Mouse (Mus musculus) layer of hippocampus, adult 8-10 months (tissue): Measurements from ENCODE around the gene Vstm4. TPM values are rescaled to one million over a fixed set of nuclear protein-coding genes. Genes with fewer than 3 reads are reported as not detected.

ENCODE experiments used
- DNase-seq, 2 experiments: peaks; one replicate each; pipeline ENCODE4 v3.0.0; 2022; ENCODE audit warnings: low spot score in 2 of 2
- total RNA-seq, 4 experiments: library from RNA; stranded (reverse); gene quantifications; 2 replicates each; pipeline ENCODE4 v1.2.4; 2022

The Vstm4 gene
- 1 to 10 TPM; 3.1 to 4.6 (median 3.5) TPM for total RNA-seq

DNA sequence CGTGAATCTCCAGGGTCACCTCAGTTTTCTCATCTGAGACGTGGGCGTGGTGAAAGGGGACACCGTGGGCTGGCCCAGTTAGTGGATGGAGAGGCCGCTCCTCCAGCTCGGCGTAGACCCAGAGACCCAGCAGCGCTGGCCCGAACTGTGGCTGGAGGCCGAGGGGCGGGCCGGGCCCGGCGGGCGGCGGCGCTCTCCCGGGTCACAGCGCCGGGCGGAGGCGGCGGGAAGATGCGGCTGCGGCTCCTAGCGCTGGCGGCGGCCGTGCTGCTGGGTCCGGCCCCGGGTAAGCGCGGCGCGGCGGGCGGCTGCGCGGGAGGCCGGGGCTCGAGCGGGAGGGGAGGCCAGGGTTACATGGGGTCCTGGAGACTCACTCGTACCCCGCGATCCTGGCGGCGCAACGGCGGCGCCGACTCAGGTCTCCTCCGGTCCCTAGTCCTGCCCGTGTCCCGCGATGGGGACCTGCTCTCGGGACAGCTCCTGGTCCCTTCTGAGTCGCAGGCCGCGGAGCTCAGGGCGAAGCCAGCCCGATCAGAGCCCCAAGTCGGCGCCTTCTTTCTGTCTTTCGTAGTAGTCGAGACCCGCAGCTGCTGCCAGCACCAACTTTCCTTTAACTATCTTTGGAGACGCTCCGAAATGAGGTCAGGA lies at the start of gene Vstm4:
Gene Vstm4, plus strand, starts transcription at position 76 of the 648 bp plus-strand sequence.
- peak; percentile 10 to 23 for DNase-seq

DNA sequence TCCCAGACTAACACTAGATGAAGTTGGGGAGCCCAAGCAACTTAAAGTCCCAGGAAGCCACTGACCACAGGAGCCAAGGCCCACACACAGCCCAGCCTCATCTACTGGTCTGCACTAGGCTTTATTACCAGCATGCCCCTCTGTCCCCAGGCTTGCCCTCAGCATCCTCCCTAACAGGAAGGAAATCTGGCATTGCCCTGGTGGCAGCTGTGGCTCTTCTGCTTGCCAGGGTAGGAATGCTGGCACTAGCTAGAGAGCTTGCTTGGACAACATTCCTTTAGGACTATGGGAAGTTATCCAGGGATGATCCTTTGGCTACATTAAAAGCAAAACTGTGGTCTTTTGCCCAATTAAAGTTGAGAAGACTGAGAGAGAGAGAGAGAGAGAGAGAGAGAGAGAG lies 46.4 kb upstream of the Vstm4 start:
- DNase-seq = no peak

DNA sequence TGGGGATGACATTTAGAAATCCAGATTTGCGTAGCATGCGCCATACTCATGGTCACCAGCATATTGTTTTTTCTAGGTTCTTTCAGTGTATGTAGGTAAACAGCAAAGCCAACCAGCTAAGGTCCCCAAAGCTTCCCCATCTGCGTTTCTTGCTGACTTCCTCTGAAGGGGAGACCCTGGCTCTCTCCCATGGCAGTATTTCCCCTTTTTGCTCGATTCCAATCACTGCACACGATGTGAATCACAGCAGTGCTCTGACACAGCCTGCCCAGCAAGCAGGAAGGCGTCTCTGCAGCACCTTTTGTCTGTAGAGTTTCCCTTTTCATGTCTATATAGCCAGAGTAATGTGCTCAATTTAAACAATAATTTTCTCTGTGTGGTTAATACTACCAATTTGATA lies 44.1 kb upstream of the Vstm4 start:
- no peak for DNase-seq

DNA sequence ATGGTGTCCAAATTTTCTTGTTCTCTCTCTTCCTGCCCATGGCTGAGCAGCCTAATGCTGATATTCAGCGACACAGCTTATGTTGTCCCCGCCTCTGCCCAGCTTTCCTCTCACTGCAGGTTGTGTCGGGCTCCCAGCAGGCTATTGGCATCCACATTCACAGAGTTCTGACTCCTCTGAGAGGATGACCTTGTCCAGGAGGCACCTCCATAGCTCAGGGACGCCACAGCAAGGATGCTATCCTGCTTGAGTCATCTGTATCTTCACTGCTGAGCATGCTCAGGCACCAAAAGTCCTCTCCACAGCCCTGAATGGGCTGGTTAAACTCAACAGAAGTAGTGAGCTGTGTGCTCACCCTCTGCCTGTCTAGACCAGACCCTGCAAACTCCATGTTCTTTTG lies 41.6 kb upstream of the Vstm4 start:
- DNase-seq = no peak

DNA sequence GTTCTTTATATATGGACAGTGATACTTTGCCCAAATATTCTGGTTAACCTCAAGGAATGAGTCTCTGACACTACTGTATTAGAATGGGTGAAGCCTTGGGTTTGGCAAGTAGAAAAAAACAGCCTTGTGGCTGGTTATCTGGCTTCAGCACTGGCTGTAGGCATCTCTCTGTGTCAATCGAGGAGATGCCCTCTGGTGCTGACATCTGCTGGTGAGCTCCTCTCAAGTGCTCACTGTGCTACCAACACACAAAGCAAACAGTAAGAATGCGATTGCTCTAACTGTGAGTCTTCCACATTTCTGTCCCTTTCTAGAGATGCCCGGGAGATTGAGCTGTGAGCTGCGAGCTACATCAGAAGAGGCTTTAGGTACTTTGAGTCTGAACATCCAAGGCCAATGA lies 40.0 kb upstream of the Vstm4 start:
- DNase-seq = no peak

DNA sequence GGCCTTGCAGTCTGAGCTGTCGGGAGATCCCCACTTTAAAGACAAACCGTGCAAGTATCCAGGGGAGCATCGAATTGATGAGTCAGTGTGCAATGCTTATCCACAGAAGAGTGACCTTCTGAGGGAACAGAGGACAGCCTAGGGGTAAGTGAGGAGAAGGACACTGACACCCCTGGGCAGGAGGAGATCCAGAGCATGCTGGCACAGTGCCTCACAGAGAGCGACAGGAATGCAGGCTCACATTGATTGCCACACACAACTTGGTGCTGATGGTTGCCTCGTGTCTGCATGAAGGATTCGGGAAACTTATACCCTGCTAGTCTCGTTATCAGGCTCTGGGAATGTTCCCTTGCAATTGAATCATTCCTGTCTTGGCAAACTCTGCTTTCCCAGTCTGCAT lies 39.3 kb upstream of the Vstm4 start:
- no peak for DNase-seq

DNA sequence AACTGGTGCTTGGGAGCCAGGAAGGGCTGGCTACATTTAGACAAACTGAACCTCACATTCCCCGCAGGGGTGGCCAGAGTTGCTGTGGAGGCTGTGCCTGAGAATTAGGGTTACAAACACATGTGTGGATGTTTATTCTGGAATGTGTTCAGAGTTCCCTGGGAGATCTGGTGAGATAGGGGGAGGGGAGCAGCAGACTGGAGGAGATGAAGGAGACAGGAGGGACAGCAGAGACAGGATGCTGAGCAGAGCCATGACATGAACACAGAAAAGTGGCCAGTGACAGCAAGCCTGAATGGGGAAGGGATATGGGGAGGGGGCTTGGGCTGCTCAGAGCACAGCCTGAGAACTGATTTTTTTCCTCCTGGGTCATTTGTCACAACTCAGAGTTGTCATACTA lies 37.3 kb upstream of the Vstm4 start:
- no peak for DNase-seq

DNA sequence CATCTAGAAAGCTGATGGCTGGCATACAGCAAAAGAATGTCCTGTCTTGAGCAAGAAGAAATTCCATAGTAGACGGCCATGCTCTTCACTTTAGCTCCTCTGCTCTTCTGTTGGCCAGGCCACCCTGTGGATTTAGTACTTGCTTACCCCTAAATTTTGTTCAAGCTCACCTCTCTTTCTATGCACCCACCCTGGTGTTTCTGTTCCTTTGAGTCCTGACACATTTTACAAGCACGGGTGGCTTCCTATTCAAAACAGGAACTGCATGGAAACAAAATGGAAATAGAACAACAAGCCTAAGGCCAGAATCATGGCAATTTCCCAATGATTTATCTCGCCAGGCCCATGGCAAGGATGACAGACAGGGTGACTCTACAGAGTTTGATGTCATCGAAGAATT lies 33.7 kb upstream of the Vstm4 start:
- no peak for DNase-seq

DNA sequence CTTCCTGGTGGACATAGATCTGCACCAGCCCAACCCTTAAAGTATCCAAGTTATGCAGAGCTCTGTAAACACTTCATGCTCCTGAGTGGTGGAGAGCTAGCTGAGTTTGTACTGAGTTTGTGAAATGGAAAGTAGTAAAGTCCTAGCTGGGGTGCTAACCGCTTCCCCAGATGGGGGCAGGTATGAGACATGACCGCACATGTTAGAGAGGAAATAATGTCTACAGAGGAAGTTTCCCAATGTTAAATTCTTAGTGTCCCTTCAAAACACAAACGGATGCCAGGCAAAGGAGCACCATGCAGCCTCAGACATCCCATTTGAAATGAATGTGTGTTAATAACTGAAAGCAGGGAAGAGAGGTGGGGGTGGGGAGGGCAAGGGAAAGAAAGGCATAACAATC lies 32.7 kb upstream of the Vstm4 start:
- no peak for DNase-seq

DNA sequence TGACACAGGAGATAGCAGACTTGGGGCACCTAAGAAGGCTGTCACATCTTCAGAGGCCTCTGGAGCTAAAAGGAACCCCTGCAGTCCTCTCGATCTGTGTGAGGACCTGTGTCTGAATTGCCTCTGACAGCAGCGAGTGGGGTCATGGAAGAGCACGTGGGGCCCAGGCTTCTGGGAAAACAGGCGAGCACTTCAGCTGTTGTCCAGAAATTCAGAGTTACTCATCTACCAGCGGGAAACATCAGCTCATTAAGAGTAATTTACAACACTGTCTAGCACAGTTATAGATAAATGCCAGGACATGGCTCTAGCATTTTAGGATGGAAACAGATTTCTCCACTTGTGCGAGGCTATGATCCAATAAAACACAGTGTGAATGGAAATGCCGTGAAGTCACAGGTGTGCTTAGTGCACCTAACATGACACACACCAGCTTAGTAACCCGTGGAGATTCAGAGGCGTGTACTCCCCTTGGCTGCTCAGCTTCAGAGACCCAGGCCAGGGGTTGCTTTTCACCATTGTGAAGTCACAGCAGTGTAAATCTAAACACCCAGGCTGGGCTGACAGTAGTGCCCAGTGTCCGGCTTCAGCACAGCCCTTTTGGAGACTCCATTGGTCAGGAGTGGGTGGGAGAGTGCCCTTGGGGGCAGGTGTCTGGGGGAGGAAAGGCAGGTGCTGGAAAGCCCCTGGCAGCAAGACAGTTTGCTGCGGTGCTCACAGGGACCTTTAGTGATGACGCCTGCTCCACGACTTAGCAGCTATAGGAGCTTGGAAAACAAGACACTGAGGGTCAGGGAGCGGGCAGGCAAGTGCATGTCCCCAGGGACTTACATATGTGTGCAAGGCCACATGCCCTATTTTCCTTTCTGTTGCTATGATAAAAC lies 32.0 kb upstream of the Vstm4 start:
- DNase-seq = no peak

DNA sequence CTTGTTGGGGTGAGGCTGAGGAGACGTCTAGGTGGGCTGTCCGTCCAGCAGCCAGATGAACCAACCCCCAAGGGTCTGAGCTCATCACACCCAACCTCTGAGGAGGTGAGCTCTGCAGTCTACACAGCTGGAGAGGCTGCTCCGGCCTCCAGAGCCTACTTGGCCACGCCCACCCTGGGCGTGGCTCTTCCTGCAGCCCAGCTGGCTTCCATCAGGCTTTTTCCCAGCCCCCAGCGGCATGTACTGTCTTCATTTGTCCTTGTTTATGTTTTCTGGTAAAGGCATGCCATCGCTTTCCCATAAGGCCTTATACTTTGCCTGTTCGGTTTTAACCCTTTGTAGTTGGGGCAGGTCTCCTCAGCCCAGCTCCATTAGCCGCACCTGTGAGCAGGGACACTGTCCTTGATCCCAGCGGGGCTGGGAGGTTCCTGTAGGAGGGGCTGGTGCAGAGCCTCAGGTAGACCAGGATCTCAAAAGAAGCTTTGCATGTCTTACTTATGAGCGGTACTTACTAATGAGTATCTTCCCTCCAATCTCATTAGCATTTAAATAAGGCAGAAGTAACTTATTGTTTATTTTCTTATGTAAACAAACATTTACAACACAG lies 31.0 kb upstream of the Vstm4 start:
- DNase-seq = no peak

DNA sequence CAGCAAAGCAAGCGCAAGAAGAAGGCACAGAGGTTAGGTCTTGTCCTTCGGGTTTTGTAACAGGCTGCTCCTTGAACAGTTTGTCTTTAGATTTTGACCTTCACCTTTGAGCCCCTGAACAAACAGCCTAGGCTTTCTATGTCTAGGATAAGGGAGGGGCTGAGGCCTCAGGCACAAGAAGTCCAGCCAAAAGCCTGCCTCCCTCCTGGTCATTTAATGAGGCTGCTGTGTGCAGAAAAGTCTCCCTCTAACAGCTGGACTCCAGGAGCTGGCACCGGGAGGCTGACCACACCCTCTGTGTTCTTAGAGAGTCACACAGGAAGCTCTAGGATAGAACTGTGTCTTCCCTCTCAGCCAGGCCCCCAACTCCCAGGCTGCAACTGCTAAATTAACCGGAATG lies 29.4 kb upstream of the Vstm4 start:
- no peak for DNase-seq

DNA sequence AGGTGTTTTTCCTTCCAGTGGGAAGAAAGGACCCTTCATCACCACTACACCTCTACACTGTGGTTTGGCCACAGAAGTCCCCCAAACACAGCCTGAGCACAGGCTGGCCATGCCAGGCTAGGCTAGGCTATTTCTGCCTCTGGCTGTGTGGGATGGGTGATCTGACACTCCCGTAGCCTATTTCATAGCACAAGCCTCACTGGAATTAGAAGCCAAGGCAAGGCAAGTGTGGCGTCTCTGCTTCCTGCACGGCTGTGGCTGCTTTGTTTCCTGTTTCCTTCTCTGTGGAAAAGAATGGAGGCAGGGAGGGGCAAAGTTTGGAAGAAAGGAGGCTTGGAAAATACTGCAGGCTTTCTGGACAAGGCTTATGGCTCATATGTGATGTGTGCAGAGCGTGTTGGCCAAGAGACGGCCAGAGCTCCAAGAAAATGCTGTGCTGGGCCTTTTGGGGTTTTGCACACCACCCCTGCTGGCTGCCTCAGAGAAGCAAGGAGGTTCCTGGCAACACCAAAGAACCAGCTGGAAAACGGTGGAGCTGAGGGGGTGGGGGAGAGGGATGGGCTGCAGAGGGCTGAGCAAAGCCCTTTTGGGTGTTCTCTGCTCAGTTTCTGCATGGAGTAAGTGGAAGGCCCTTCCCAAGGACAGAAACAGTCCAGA lies 28.4 kb upstream of the Vstm4 start:
- DNase-seq = no peak

DNA sequence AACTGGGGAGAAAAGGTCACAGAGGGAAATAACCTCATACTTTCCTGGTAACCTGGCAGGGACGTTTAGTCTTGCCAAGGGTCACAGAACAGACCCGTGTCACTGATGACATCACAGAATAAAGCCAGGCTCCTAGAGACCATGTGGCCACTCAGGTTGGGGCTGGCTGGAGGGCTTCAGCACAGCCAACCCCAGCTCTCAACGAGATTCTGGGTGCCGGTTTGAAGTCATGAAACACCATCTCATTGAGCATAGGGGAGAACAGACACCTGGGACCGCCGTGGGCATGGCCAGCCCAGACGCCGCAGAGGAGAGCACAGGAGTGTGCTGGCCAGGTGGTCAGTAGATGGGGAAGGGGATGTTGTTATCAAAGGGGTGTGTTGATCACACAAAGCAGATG lies 22.7 kb upstream of the Vstm4 start, which contains the start of gene Fam170b:
Gene Fam170b, plus strand, starts transcription at position 116 of the 400 bp plus-strand sequence.
- no peak for DNase-seq

DNA sequence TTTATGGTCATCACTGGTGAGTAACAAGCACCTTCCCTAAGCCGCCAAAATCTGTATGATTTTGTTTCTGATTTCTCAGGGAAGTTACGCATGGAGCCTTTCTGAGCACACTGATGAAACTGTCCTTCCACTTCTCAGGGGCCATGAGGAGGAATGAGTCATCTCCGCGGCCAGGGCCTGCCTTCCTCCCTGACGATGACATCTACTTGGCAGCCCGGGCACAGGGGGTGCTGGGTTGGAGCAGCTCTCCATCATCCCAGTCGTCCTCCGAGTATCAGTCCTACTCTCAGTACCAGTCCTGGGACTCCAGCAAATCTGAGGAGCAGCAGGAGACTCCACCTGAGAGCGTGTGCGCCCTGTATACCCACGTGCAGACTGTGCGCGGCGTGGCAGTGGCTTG lies 21.4 kb upstream of the Vstm4 start:
- no peak for DNase-seq

DNA sequence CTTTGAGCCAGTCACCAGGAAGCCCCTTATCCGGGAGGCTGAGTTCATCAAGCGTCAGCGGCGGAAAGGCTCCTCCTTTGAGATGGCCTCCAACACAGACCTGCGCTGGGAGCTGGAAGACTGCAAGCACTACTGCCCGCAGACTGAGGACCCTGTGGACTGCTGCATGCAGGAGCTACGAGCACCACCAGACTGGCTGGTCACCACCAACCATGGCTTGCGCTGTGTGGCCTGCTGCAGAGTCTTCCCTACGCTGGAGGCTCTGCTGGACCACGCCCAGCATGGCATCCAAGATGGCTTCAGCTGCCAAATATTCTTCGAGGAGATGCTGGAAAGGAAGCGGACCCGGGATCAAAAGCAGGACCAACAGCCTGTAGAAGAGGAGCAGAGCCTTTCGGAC lies 21.0 kb upstream of the Vstm4 start:
- no peak for DNase-seq

DNA sequence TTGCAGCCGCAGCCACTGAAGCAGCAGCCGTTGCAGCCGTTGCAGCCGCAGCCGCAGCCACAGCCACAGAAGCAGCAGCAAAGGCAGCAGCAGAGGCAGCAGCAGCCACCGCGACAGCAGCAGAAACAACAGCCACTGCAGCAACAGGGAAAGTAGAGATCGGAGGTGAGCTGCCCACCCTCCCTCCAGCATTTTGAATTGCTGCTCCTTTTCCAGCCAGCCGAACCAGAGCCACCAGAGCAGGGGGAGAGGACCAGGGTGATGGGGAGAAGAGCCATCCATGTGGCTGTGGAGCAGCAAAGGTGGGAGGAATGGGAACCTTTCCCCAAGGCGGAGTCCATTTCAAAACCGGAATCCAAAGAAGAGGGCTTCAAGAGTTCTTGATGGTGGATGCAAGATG lies 20.4 kb upstream of the Vstm4 start:
- no peak for DNase-seq

DNA sequence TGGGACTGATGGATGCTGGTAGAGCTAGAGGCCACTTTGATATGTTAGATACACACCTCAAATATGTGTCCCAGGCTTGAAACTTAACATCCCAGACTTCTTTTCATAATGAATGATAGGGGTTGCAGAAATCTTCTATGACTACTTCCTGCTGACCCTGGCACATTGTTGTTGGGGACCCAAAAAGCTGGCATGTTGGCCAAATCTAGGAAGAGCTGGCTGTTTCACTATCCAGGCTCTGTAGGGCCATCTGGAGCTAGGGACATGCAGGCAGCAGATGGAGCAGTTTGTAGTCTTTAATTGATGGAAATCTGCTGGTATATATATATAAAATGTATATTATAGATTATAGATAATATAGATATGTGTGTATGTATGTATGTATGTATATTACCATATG lies 14.5 kb upstream of the Vstm4 start:
- no peak for DNase-seq

DNA sequence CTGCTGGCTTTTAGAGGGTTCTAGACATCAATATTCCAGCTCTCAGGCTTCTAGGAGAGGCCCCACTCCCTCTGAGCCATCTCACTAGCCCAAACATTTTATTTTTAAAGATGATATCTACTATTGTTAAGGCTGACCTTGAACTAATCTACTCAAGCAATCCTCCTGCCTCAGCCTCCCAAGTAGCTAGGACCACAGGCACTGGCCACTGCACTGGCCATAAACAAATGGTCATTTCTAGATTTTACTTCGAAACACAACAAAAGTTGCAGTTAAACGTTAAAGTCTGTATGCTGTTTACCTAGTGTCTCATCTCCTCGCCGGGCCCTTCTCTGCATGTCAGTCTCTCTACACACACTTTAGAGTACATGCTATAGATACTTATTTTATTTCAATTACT lies 2.5 kb upstream of the Vstm4 start:
- DNase-seq = no peak

DNA sequence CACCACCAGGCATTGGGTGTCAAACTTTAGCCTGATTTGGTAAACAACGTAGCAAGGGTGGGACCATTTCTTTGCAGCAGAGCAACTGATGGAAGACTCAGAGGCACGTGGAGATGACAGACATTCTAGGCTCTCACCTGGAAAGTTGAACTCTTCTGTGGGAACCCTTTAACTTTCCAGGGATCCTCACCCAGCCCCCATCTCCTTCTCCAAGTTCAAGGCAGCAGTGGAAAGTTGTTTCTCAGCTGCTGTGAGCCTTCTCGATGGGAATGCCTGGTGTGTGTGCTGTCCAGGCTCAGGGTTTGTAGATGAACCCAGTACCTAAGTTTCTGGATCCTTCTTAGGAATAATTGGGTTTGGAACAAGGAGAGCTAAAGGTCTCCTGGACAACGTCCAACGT lies 310 bp upstream of the Vstm4 start:
- DNase-seq = no peak

DNA sequence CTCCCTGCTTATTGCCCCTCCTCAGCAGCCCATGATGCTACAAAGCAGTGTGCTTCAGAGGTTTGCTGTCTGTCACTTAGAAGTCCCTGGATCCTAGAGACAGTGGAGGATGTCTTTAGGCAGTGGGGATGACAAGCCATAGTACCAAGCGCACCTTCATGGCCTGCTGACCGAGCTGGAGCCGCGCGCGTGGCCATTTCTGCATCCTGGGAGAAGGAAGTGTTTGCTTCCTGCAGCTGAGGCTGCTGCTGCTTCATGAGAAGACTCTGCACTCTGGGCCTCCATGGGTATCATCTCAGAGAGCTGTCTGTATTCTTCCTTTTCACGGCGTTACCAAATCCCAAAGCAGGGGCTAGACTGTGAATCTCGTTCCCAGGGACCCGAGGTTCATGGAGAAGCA lies 1.8 kb downstream of the Vstm4 start:
- DNase-seq = no peak

DNA sequence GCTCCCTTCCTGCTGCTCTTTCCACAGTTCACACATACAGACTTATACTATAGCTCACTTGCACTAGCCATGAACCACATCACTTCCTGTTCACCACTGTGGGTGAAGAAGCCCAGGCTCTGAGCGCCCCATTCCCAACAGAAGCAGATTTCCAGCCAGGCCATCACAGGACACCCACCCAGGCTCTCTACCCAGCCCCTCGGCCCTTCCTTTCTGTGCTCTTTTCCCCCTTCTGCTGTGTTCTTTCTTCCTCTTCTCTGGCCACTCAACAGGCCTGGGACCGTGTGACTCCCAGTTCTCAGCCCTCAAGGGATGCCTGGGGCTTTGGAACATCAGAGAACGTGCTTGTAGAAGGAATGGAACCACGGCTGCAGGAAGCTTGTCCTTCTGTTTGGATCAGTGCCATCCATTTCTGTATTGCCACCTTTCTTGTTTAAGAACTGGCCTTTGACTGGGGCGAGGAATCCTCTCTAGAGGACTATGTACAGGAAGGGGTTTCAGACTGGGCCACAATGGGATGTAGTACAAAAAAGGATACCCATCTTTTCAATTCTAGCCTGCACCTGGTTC lies 2.5 kb downstream of the Vstm4 start:
- no peak for DNase-seq
